Mouse (Mus musculus): ENCODE results near the gene Tram2. TPM values are rescaled to one million over a fixed set of nuclear protein-coding genes. Genes with fewer than 3 reads are reported as not detected.

The Tram2 gene
- polyA plus RNA-seq, 1 experiment from 2014 or later, result 9.4 TPM

DNA sequence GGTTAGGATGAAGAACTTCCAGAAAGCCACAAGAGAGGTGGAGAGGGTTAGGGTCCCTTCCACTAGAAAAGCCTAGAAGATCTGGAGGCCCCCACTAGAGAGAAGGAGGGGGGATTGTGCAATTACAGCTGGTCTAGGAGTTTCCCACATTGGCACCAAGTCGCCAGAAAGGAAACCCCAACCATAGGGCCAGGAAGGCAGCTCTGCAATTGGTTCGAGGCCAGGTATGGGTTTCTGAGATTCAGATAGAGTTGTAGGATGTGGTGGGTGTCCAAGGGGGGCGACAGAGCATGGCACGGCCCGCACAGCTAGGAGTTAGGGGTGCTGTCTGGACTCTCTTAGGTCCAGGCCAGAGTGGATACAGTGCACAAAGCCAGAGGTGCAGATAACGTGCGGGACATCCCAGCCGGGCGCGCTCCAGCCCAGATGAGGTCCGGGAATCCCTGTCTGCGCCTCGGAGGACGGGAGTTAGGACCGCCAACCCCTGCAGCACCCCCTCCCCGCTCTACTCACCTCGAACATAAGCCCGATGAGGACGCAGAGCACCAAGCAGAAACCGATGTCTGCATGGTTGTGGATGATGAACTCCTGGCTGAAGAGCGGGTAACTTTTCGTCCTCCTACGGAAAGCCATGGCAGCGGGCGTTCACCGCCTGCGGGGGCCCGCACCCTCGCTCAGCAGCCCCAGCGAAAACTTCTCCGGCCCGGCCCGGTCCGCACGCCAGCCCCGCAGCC, 381 bp downstream of the Tram2 start:
- H3K4me1 ChIP-seq, result peaks cover 49% of the 10 kb centered on the region
- H3K36me3 ChIP-seq, result no peaks in the 10 kb centered on the region
- H3K27ac ChIP-seq, result peak overlapping the region; percentile 66
- H3K9ac ChIP-seq, result peak overlapping the region; percentile 59
- ATAC-seq (replicated peaks; ENCODE audit: low FRiP score), result peak; percentile 67
- 1% methylated on average over 36 of the region's 36 CpGs for WGBS
- H3K4me2 ChIP-seq, result peak overlapping the region; percentile 65
- H3K9me3 ChIP-seq (replicated peaks), result no peaks in the 10 kb centered on the region
- H3K27me3 ChIP-seq, result no peaks in the 10 kb centered on the region
- peak overlapping the region; percentile 57 for H3K4me3 ChIP-seq (replicated peaks)

DNA sequence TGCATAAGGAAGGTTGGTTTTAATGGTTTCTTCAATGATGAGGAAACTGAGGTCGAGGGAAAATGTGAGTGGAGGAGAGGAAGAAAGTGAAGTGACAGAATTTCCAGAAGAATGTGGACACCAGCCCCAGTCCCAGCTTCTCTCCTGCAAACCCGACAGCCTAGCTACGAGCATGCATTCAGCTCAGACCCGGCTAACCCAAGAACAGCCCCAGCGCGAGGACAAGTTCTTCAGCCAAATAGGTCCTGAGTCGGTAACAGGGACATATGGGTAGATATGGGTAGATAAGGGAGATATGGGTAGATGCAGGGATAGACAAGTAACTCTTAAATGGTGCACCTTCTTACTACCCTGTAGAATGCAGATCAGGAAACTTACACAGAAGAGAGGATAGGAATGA, 1.4 kb downstream of the Tram2 start:
- WGBS, result 71% methylated on average over 7 of the region's 7 CpGs
- Histone ChIP-seq H3K4me2 (peak overlapping the region; percentile 65), H3K36me3 (no peaks in the 10 kb centered on the region), H3K9me3 (replicated peaks) (no peaks in the 10 kb centered on the region), H3K4me1 (peaks cover 57% of the 10 kb centered on the region), H3K4me3 (replicated peaks) (peak overlapping the region; percentile 57), H3K27me3 (no peaks in the 10 kb centered on the region), H3K27ac (peak overlapping the region; percentile 42), H3K9ac (0 out of 2 replicates have a peak overlapping the region, but pooled peaks have one; percentile 6)
- ATAC-seq (replicated peaks; ENCODE audit: low FRiP score), result no peak

DNA sequence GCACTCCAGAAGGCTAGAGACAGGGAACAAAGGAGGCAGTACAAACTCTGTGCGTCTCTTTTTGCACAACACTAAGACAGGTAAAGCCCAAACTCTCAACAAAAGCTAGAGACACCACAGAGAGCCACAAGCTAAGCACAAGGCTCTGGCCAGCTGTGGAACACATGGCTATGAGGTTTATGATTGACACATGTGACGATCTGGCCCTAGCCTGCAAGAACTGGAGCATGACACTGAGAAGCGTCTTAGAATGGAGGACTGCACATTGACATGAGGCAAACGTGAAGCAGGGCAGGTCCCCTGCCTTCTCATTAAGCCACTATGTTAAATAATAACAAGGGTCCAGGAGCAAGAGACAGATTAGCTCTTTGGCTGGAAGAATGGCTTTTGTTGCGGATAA, 1.8 kb downstream of the Tram2 start:
- Histone ChIP-seq H3K27me3 (no peaks in the 10 kb centered on the region), H3K4me3 (replicated peaks) (peak overlapping the region; percentile 57), H3K36me3 (peaks cover under 1% of the 10 kb centered on the region; the same call in 1 of the 2 replicates), H3K27ac (peak overlapping the region; percentile 46), H3K4me1 (peaks cover 57% of the 10 kb centered on the region), H3K4me2 (peak overlapping the region; percentile 65), H3K9me3 (replicated peaks) (no peaks in the 10 kb centered on the region), H3K9ac (no peak overlapping the region)
- no peak for ATAC-seq (replicated peaks; ENCODE audit: low FRiP score)
- WGBS, result 38% methylated on average over 5 of the region's 5 CpGs

GRCm38 (mm10) chr1:21075986-21076495, 3.0 kb downstream of the Tram2 start:
- 23% methylated on average over 6 of the region's 6 CpGs for WGBS
- peaks cover 57% of the 10 kb centered on the region for H3K4me1 ChIP-seq
- H3K9ac ChIP-seq, result no peak overlapping the region
- no peaks in the 10 kb centered on the region for H3K27me3 ChIP-seq
- ATAC-seq (replicated peaks; ENCODE audit: low FRiP score), result no peak
- peaks cover 3% of the 10 kb centered on the region; the same call in 1 of the 2 replicates for H3K36me3 ChIP-seq
- peak overlapping the region; percentile 46 for H3K27ac ChIP-seq
- H3K4me3 ChIP-seq (replicated peaks), result peak overlapping the region; percentile 2
- H3K9me3 ChIP-seq (replicated peaks), result no peaks in the 10 kb centered on the region
- peak overlapping the region; percentile 65 for H3K4me2 ChIP-seq

GRCm38 (mm10) chr1:21074231-21074630, 4.8 kb downstream of the Tram2 start:
- peaks cover 3% of the 10 kb centered on the region; the same call in 1 of the 2 replicates for H3K36me3 ChIP-seq
- 45% methylated on average over 5 of the region's 5 CpGs for WGBS
- no peak overlapping the region for H3K4me3 ChIP-seq (replicated peaks)
- H3K4me1 ChIP-seq, result peaks cover 74% of the 10 kb centered on the region
- peak overlapping the region; percentile 57; the same call in 1 of the 2 replicates for H3K27ac ChIP-seq
- H3K27me3 ChIP-seq, result no peaks in the 10 kb centered on the region
- H3K4me2 ChIP-seq, result 0 out of 2 replicates have a peak overlapping the region, but pooled peaks have one; percentile 23
- H3K9ac ChIP-seq, result no peak overlapping the region
- 0 out of 2 replicates have a peak, but pooled peaks have one; percentile 22 for ATAC-seq (replicated peaks; ENCODE audit: low FRiP score)
- H3K9me3 ChIP-seq (replicated peaks), result no peaks in the 10 kb centered on the region

- ATAC-seq (replicated peaks; ENCODE audit: low FRiP score), result no peak
- peaks cover 3% of the 10 kb centered on the region; the same call in 1 of the 2 replicates for H3K36me3 ChIP-seq
- no peak overlapping the region for H3K4me2 ChIP-seq
- no peak overlapping the region for H3K9ac ChIP-seq
- peaks cover 74% of the 10 kb centered on the region for H3K4me1 ChIP-seq
- H3K4me3 ChIP-seq (replicated peaks), result no peak overlapping the region
- H3K9me3 ChIP-seq (replicated peaks), result no peaks in the 10 kb centered on the region
- no peaks in the 10 kb centered on the region for H3K27me3 ChIP-seq
- no peak overlapping the region for H3K27ac ChIP-seq
- WGBS, result 64% methylated on average over 12 of the region's 12 CpGs
Measured at GRCm38 (mm10) chr1:21072875-21073444, 6.1 kb downstream of the Tram2 start.

DNA sequence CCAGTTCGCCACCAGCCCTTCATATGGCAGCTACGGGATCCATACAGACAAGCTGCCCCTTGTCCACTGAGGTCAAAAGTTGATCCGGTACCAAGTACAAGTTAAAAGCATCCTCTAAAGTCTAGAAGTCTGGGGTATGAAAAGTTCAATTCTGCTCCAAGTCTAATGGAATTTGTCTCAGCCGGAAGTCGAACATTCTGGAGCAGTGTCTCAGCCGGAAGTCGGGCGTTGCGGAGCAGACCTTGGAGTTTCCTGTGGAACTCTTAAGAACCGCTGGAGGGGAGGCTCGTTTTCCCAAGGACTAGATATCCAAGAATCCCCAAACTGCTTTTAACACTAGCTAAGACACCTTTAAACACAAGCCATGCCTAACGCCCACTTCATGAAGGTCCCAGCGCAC, 8.4 kb downstream of the Tram2 start:
- Histone ChIP-seq H3K4me1 (peaks cover 51% of the 10 kb centered on the region), H3K9me3 (replicated peaks) (no peaks in the 10 kb centered on the region), H3K27ac (peak overlapping the region; percentile 43), H3K36me3 (peaks cover 13% of the 10 kb centered on the region), H3K9ac (no peak overlapping the region), H3K4me3 (replicated peaks) (no peak overlapping the region), H3K4me2 (no peak overlapping the region), H3K27me3 (no peaks in the 10 kb centered on the region)
- no peak for ATAC-seq (replicated peaks; ENCODE audit: low FRiP score)
- WGBS, result 69% methylated on average over 13 of the region's 13 CpGs

DNA sequence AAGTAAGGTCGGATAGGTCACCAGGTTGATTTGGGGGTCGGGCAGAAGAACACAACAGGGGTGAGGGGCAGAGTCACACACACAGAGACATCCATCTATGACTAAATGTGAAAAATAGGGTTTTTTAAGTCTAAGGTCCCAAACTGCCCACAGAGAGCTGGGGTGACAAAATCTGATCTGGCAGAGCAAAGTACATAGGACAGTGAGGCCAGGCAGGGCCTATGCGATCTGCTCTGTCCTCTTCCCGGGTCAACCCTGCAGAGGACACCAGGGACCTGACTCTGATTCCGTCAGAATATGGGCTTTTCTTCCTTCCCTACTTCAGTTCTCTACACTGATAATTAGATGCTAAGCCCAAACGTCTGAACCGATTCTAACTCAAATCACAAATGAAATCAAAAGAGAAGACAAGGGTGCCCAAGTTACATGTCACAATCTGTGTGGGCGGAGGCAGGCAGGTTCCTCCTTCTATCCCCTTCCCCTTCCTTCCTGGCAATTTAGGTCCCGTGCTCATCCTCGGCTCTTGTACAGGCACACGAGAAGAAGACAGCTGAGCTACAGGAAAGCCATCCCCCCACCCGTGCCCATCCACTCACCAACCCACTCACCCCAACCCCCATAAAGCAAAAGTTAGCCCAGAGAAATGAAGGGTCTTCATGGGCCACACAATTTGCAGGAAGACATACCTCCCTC, 9.1 kb downstream of the Tram2 start:
- Histone ChIP-seq H3K36me3 (peaks cover 14% of the 10 kb centered on the region), H3K4me1 (peaks cover 44% of the 10 kb centered on the region), H3K9me3 (replicated peaks) (no peaks in the 10 kb centered on the region), H3K4me2 (no peak overlapping the region; the same call in 1 of the 2 replicates), H3K27ac (peak overlapping the region; percentile 43; the same call in 1 of the 2 replicates), H3K27me3 (no peaks in the 10 kb centered on the region), H3K4me3 (replicated peaks) (no peak overlapping the region), H3K9ac (no peak overlapping the region)
- no peak for ATAC-seq (replicated peaks; ENCODE audit: low FRiP score)
- 67% methylated on average over 12 of the region's 12 CpGs for WGBS

- Histone ChIP-seq H3K36me3 (peaks cover 17% of the 10 kb centered on the region), H3K27ac (no peak overlapping the region), H3K4me2 (no peak overlapping the region), H3K4me1 (peaks cover 30% of the 10 kb centered on the region), H3K27me3 (no peaks in the 10 kb centered on the region), H3K9me3 (replicated peaks) (no peaks in the 10 kb centered on the region), H3K4me3 (replicated peaks) (no peak overlapping the region), H3K9ac (no peak overlapping the region)
- 42% methylated on average over 1 of the region's 1 CpGs for WGBS
- ATAC-seq (replicated peaks; ENCODE audit: low FRiP score), result 0 out of 2 replicates have a peak, but pooled peaks have one; percentile 20
Measured at GRCm38 (mm10) chr1:21068491-21068890, 10.5 kb downstream of the Tram2 start.

DNA sequence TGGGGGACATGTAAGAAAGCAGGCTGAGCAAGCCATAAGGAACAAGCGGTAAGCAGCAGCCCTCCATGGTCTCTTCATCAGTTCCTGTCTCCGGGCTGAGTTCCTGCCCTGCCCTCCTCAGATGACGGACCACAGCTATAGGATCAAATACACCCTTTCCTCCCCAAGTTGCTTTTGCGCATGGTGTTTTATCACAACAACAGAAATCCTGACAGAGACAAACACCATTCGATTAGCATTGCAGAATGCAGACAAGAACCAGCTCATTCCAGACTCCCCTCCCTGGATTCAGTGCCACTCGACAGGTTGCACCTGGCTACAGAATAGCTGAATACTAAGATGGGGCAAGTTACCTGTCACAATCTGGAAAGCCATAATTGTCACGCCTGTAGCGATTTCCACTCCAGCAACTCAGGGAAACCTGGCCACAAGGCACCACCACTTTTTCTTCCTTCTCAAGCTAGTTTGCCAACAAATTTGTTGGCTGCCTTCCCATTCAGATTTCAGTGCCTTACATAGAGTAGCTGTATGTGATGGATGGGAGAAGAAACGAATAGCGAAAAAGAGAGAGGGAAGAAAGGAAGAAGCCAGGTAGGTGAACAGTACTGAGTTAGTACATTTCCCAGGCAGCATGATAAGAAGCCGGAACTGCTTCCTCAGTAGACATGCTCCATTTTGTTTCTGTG, 11.3 kb downstream of the Tram2 start:
- Histone ChIP-seq H3K27ac (no peak overlapping the region), H3K27me3 (no peaks in the 10 kb centered on the region), H3K36me3 (peaks cover 17% of the 10 kb centered on the region), H3K9ac (no peak overlapping the region), H3K4me3 (replicated peaks) (no peak overlapping the region), H3K4me2 (no peak overlapping the region), H3K9me3 (replicated peaks) (no peaks in the 10 kb centered on the region), H3K4me1 (peaks cover 23% of the 10 kb centered on the region)
- 86% methylated on average over 11 of the region's 11 CpGs for WGBS
- ATAC-seq (replicated peaks; ENCODE audit: low FRiP score), result no peak

GRCm38 (mm10) chr1:21064153-21064552, 14.9 kb downstream of the Tram2 start:
- no peak overlapping the region for H3K9ac ChIP-seq
- WGBS, result 94% methylated on average over 5 of the region's 5 CpGs
- no peaks in the 10 kb centered on the region for H3K9me3 ChIP-seq (replicated peaks)
- H3K4me3 ChIP-seq (replicated peaks), result no peak overlapping the region
- peaks cover 6% of the 10 kb centered on the region for H3K4me1 ChIP-seq
- H3K27ac ChIP-seq, result no peak overlapping the region
- ATAC-seq (replicated peaks; ENCODE audit: low FRiP score), result no peak
- H3K4me2 ChIP-seq, result no peak overlapping the region
- peaks cover 36% of the 10 kb centered on the region for H3K36me3 ChIP-seq
- H3K27me3 ChIP-seq, result no peaks in the 10 kb centered on the region
